Mouse (Mus musculus) E14TG2a.4 (cell line): ENCODE data around the gene Gm20388.

Source experiments
- CTCF ChIP-seq: conservative IDR thresholded peaks from 2 replicates; pipeline ENCODE4 v1.5.1; 2014; ENCODE audit warnings: low read length
- NANOG ChIP-seq: IDR thresholded peaks from 2 replicates; pipeline ENCODE4 v1.6.1; 2014; ENCODE audit warnings: borderline replicate concordance, low read length, mixed read lengths
- POU5F1 ChIP-seq: IDR thresholded peaks from 2 replicates; pipeline ENCODE4 v1.6.1; 2014; ENCODE audit warnings: low read length, borderline replicate concordance

GRCm38 (mm10) chr8:121081398-121081797 is 1170.8 kb downstream of the Gm20388 start:
- no peak for TF ChIP-seq CTCF
- TF ChIP-seq POU5F1 = no peak
- TF ChIP-seq NANOG = no peak
